Mouse (Mus musculus): ENCODE data around the gene Gss. TPM values are rescaled to one million over a fixed set of nuclear protein-coding genes. Genes with fewer than 3 reads are reported as not detected.

The Gss gene
- total RNA-seq, 2 experiments from 2014 or later: 7.1 to 9.6 TPM

DNA sequence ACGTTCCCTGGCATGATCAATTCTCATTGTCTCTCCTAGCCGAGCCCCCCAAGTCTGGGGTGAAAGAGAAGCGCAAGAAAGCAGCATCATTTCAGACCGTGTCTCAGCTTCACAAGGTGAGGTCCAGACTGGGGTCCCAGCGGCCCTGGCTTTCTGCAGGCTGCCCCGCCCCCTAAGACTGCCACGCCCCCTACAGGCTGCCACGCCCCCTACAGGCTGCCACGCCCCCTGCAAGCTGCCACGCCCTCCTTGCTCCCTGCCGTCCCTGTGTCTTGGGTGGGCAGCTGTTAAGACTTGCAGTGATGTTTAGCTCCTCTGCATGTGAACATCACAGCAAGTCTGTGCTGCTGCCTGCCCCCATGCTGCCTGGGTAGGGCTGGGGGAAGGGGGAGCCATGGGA is 30.0 kb upstream of the Gss start:
- ATAC-seq (replicated peaks; ENCODE audit: low FRiP score, poor library complexity, severe bottlenecking): no peak

DNA sequence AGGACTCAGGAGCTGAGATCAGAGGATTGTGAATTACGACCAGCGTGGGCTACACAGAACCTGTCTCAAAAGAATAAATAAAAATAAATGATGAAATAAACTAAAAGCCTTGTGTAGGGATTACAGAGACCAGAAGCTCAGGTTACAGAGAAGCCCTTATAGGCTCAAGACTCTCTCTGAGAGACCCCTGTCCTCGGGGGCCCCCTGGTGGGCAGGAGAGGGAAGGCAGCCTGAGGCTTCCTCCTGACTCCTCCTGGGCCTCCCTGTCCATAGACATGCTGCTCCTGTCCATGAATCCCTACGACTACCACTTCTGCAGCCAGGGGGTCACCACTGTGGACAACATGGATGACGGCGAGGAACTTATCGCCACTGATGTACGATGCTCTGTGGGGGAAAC is 27.2 kb upstream of the Gss start:
- ATAC-seq (replicated peaks; ENCODE audit: low FRiP score, poor library complexity, severe bottlenecking): peak; percentile 73

DNA sequence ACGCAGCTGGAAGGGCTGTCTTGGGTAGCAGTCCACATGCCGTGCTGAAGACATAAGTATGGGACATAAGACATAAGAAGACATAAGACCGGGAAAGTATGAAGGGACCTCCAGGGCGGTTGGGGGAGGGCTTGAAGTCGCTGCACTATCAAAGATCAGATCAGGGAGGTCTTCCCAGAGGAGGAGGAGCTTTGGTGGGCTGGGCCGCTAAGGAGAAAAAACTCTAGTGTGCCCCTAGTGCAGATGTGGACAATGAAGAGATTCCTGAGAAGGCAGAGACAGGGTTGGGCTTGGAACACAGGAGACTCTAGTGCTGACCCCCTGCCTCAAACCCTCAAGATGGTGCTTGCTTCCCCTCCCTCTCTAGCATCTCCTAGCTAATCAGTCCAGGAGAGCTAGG is 24.4 kb upstream of the Gss start:
- no peak for ATAC-seq (replicated peaks; ENCODE audit: low FRiP score, poor library complexity, severe bottlenecking)

DNA sequence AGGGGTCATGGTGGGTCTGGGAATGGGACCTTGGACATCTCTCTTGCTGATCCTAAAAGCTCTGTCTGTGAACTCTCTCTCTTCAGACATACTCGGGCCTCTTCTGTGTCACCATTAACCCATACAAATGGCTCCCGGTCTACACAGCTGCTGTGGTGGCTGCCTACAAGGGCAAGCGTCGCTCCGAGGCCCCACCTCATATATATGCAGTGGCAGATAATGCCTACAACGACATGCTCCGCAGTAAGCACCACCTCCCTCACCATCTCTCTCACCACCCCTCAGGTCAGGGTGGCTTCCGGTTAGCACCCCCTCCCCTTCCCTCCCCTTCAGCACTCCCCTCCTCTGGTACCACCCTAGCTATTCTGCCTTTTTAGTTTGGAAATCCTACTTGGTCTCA is 21.3 kb upstream of the Gss start:
- ATAC-seq (replicated peaks; ENCODE audit: low FRiP score, poor library complexity, severe bottlenecking): no peak

DNA sequence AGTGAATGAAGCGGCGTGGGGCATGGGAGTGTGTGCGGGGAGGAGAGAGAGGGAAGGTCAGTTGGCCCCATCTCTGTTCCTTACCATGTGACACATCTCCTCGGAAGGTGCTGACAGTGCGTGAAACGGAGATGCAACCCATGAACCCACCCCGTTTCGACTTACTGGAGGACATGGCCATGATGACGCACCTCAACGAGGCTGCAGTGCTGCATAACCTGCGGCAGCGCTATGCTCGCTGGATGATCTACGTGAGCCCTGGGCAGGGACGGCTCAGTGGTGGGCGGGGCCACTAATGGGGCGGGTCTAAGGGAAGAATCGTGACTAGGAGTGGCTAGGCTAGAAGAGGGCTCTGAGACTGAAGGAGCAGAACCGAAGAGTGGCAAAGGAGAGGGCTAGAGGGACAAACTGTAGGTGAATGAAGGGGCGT is 20.7 kb upstream of the Gss start:
- peak; percentile 95 for ATAC-seq (replicated peaks; ENCODE audit: low FRiP score, poor library complexity, severe bottlenecking)

DNA sequence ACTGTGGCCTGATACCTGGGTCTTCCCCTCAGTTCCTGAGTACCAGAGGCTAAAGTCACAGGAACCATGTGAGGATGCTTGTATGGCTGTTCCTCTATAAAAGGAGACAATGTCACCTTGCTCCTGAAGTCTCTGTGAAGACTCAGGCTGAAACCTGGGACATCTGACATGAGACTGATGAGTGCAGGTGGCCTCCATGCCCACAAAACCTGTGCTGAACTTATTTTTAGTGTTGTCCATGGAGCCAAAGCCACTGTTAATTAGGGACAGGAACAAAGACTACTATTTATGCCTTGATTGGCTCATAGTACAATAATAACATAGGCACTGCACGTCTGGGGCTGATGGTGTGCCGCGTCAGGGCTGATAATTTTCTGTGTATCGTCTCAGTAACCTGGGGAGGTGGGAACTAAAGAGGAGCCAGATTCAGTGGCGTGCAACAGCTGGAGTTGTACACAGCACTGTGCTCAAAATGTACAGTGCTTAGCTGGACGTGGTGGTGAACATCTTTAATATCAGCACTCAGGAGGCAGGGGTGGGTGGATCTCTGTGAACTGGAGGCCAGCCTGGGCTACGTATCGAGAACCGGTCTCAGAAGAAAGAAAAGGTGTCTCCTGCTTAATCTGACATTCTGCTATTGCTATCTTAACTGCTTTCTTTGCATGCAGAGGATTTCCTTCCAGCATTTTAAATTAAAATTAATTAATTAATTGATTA is 19.4 kb upstream of the Gss start:
- no peak for ATAC-seq (replicated peaks; ENCODE audit: low FRiP score, poor library complexity, severe bottlenecking)

DNA sequence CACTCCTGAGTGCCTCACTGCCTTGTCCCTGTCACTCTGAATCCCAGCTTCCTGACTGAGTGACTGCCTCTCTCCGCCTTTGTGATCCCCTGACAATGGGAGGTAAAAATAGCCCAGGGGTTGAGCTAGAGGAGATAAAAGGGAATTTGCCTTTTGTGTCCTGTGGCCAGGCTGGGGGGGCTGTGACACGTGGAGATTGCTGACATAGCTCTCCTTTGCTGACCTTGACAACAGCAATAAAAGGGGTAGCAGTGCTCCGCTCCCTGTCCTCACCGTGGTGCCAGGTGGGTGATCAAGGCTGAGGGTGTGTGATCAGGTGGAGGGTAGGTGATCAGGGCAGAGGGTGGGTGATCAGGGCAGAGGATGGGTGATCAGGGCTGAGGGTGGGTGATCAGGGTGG is 18.4 kb upstream of the Gss start, which contains the start of gene Myh7b:
Gene Myh7b, plus strand, starts transcription at position 235 of the 400 bp plus-strand sequence.
- no peak for ATAC-seq (replicated peaks; ENCODE audit: low FRiP score, poor library complexity, severe bottlenecking)

DNA sequence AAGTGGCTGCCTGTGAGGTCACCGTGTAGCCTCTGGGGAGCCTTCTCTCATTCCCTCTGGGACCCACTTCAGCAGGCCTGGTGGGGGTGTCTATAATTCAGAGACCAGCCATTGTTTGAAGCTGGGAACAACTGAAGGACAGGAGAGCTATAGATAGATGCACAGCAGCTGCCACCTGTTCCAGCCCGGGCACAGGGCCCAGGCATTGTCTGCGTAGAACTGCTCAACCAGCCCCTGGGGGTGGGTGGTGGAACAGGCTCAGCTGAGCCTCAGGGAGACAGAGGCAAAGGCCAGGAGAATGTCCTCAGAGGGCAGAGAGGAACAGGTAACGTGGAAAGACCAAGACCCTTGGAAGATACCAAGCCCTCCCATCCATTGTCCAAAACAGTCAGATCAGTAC is 13.8 kb upstream of the Gss start:
- ATAC-seq (replicated peaks; ENCODE audit: low FRiP score, poor library complexity, severe bottlenecking): no peak

DNA sequence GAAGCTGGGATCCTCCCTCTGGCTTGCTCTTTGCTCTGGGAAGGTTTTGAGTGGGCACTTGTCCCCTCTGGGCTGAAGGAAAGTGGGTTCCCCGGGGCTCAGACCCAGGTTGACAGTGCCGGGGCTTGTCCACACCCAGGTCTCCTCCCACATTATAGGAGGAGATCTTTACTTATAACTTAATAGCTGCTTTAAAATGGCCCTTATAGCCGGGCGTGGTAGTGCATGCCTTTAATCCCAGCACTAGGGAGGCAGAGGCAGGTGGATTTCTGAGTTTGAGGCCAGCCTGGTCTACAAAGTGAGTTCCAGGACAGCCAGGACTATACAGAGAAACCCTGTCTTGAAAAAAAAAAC is 12.6 kb upstream of the Gss start:
- peak; percentile 81 for ATAC-seq (replicated peaks; ENCODE audit: low FRiP score, poor library complexity, severe bottlenecking)

DNA sequence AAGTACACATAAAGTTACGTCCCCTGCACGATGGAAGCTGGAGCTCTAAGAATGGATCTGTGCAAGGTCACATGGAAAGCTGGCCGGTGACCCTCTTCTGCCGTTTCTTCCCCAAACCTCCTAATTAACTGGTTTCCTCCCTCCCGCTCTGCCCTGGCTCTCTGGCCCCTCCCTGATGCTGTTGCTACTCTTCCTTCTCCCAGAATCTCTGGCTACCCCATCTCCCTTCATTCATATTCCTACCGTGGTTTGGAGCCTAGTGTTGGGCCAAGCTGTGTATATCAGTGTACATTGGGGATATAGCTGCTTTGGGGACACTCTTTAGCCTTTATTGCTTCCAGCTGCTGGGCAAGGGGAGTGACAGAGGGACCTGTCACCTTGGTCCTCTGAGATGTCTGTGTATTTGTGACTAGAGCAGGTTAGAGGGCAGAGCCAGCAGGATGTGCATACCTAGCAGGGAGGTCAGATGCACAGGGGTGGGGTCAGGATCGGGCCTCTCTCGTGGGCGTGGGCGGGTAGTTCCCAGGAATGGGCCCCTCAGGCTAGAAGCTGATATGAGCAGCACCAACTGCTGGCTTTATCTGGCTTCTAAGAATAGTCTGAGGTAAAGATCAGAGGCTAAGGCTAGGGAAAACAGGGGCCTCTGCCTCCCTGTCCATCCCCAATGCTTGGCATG is 12.1 kb upstream of the Gss start:
- peak; percentile 87 for ATAC-seq (replicated peaks; ENCODE audit: low FRiP score, poor library complexity, severe bottlenecking)

DNA sequence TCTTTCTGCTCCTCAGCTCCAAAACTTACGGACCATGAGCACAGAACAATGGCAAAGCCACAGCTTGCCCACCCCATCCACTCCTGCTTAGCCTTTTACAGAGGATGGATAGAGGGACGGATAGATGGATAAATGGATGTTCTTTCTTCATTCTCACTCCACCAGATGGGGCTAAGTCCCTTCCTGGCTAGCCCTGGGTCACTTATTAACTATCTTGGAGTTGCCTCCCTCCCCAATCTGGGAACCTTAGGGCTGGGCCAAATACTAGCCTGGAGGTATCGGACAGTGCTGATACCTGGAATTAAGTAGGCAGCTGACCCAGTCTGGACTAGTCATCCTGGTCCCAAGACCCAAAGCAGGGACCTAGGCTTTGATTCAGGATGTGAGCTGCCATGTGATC is 11.1 kb upstream of the Gss start:
- ATAC-seq (replicated peaks; ENCODE audit: low FRiP score, poor library complexity, severe bottlenecking): no peak

DNA sequence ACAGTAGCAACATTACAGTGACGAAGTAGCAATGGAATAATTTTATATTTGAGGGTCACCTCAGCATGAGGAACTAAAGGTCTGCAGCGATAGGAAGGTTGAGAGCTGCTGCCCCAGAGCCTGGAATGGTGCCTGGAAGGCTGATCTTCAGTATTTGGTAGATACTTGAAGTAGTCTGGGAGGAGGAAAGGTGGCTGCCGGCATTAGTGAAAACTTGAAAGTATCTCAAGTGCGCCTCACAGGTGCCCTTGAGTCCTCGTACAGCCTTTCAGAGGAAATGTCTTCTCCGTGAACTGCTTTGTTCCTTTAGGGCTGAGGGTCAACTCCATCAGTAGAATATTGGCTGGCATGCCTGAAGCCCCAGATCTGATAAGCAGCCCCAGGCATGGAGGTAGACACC is 2.9 kb upstream of the Gss start:
- no peak for ATAC-seq (replicated peaks; ENCODE audit: low FRiP score, poor library complexity, severe bottlenecking)

DNA sequence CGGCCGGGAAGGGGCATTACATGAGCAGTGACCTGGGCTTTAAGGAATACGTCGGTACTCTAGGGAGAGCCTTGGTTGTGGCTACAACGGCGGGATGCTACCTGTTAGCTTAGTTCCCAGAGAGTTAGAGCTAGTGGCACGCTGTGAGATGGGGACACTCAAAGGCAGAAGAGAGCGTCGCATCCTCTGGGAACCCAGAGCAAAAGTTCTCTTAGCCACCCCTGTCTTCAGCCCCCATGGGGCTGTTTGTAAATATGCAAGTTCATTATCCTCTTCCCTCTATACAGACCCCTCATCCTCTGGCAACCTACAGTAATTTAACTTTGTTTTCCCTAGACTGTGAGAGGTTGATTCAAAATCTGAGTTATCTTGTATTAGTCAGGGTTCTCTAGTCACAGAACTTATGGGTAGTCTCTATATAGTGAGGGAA is 259 bp upstream of the Gss start:
- peak; percentile 70; the same call in 1 of the 2 replicates for ATAC-seq (replicated peaks; ENCODE audit: low FRiP score, poor library complexity, severe bottlenecking)

DNA sequence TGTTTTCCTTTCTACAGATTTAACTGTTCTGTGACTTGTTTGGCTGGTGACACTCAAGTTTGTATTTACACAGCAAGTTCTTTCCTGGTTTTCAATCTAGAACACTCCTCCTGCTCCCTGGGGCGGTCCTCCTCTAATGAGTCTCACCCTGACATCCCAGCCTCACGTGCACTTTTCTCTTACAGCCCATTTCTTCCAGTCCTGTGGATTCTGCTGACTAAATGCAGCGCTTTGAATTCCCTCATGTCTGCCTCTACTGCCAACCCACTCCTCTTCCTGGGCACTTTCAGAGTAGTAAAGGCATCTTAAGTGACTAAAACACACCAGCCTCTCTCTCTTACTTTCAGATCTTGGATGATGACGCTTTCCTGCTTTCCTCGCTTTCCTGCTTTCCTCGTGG is 934 bp downstream of the Gss start:
- ATAC-seq (replicated peaks; ENCODE audit: low FRiP score, poor library complexity, severe bottlenecking): no peak

DNA sequence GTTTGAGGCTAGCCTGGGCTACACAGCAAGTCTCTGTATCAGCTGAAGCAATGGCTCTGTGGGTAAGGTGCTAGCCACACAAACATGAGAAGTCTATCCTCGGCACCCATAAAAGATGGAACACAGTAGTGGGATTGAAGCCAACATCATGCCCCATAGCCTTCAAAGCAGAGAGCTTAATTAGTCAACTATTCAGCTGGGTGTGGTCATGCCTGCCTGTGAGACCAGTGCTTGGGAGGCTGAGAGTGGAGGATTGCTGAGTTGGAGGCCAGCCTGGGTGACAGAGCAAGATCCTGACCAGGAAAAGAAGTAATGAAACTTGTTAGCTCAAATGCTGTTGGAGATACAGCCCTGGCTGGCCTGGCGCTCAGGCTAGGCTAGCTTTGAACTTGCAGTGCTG is 1.7 kb downstream of the Gss start:
- ATAC-seq (replicated peaks; ENCODE audit: low FRiP score, poor library complexity, severe bottlenecking): no peak

DNA sequence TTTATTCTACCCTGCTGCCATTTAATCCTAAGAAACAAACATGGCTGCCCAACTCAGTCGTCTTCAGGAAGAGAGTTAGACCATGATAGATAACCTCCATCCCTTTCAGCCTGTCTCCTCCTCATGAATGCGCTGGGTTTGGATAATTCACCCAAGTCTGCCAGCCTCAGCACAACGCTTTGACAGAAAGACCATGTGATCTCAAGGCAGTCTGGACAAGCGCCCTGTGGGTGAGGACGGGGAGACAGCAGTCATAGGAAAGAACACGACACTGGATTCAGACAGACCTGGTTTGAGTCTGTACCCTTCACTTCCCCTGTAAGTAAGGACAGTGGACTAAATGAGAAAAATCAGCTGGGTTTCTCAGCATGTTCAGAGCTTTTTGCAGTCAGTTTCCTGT is 3.1 kb downstream of the Gss start:
- ATAC-seq (replicated peaks; ENCODE audit: low FRiP score, poor library complexity, severe bottlenecking): no peak

DNA sequence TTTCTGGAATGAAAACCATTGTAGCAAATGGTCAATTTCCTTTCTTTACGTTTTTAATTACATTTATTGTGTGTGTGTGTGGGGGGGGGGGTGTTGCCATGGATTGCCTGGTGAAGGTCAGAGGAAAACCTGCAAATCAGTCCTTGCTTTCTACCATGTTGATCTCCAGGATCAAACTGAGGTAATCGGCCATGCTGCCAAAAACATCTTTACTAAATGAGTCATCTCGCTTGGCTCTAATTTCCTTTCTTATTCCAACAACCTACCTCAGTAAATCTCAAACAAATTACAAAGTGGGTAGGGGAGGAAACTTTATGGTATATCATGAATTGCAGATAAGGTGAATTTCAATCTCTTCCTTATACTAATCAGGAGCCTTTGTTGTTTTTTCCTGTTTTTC is 4.5 kb downstream of the Gss start:
- ATAC-seq (replicated peaks; ENCODE audit: low FRiP score, poor library complexity, severe bottlenecking): no peak

DNA sequence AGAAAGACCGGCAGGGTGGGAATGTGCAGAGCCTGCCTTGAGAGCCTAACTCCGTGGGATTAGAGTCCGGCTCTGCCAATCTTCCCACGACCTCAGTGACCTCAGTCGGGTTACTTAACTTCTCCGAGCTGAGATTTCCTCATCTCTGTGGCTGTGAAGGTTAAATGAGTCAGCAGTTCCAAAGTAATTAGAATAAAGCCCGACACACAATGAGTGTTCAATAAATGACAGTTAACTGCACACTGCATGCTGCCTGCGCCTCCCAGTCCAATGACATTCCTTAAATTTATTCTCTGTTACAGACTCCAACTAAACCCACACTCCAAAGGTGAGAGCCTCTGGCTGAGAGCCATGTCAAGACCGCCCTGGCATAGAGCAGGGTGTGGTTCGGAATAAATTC is 7.1 kb downstream of the Gss start:
- ATAC-seq (replicated peaks; ENCODE audit: low FRiP score, poor library complexity, severe bottlenecking): no peak

DNA sequence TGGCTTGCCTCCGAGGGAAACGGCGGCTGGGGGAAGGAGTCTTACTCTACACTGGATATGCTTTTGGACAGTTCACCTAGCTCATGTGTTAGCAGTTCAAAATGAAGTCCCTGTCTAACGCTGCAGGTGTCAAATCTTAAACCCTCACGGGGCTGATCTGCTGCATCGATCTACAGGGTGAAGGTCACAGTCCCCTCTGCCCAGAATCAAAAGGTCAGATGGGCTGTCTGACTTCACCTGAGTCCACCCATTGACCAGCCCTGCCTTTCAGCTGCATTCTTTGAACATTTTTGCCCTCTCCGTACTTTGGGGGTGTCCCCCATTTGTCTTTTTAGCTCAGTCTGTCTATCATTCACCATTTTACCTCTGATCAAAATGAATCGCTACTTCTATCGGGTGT is 7.5 kb downstream of the Gss start:
- no peak for ATAC-seq (replicated peaks; ENCODE audit: low FRiP score, poor library complexity, severe bottlenecking)

DNA sequence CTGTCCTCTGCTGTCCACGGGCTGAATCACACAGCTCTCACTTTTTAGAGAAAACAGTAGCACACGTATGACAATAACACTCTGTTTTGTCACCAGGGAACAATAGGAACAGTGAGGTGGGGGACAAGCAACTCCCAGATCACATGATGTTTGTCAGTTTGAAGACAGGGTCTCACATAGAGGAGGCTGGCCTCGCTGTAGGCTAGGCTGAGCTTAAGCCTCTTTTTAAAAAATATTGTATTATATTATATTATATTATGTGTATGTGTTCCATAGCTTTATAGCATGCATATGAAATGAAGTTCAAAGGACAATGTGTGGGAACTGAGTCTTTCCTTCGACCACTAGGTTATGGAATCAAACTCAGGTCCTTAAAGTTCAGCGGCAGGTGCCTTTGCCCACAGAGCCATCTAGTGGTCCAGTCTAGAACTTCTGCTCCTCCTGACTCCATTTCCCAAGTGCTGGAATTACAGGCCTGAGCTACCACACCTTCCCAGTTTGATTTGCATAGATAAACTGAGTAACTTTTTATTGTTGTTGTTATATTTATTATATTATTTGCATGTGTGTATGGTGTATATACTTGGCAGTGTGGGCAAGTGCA is 8.6 kb downstream of the Gss start:
- ATAC-seq (replicated peaks; ENCODE audit: low FRiP score, poor library complexity, severe bottlenecking): peak; percentile 69

DNA sequence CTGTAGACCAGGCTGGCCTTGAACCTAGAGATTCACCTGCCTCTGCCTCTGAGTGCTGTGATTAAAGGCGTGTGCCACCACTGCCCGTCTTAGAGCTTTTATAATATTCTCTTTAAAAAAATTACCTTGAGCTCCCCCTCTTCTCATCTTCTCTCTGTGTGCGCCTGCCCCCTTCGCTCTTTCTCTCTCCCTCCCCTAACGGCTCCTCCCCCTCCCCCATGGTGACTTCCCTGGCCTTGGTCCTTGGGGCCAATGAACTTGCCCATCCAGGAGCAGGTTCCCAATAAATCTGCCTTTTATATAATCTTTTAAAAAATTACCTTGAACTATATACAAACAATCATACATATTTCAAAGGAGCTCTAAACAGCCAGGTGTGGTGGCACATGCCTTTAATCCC is 9.6 kb downstream of the Gss start:
- ATAC-seq (replicated peaks; ENCODE audit: low FRiP score, poor library complexity, severe bottlenecking): no peak
